Mouse (Mus musculus): ENCODE measurements around the gene Rgs10. TPM values are rescaled to one million over a fixed set of nuclear protein-coding genes. Genes with fewer than 3 reads are reported as not detected.
A peak's percentile ranks its signal among the peaks of the same experiment; 100 is the strongest.

Gene Rgs10
- polyA plus RNA-seq (2014; fragmentation: Nextera tagmentation; extraction: Ambion mirVana): 5.9 and 7.0 TPM in 2 replicates

DNA sequence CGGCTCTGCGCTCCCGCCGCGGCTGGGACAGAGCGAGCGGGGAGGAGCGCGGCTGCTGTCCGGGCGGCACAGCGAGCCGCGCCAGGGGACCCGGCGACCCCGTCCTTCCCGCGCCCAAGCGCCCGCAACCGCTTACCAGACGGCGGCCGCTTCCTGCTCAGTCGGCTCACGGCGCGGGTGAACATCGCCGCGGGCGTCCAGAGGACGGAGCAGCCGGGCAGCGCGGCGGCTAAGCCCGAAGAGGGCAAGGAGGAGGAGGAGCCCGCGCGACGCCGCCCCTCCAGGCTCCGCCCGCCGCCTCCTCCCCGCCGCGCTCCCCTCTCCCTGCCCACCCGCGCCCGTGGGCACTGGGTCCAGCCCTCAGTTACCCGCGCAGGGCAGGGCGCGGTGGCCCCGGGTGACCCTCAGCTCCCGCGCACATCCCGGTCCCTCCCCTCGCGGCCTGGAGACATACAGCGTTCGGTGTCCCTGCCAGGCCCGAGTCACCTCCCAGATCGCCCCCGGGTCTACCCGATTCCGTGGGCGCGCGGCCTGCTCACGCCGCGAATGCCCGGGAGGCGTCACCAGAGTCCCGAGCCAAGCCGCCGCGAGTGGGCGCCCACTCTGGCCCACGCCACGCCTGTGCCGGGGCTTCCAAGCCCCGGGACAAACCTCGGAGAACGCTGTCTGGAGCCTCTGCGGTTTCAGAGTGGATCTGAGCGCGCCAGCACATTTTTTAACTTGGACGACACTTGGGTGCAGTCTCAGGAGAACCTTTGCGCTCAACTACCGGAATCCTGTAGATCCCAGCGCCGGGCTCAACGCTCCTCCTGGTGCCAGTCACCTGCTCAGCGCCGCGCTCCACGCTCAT, at the start of gene Rgs10:
Gene Rgs10, minus strand, starts transcription at position 829 of the 850 bp plus-strand sequence.
- H3K9me3 ChIP-seq (ENCODE audit: control insufficient read depth, low read length): no peaks in the 10 kb centered on the region
- peak within 1 kb of the TSS; percentile 68 for H3K4me3 ChIP-seq (ENCODE audit: low read depth, low read length)
- H3K4me1 ChIP-seq (ENCODE audit: control insufficient read depth, insufficient read depth, low read length): 0 out of 2 replicates have a peak, but pooled peaks cover 3% of the 10 kb centered on the region
- ATAC-seq (ENCODE audit: insufficient number of reproducible peaks, low FRiP score, low TSS enrichment, low read depth) (peak; percentile 66; the same call in 1 of the 2 replicates), DNase-seq (ENCODE audit: low spot score) (peak; percentile 72)
- peak within 1 kb of the TSS; percentile 99 for H3K4me2 ChIP-seq (ENCODE audit: low read depth, severe bottlenecking)
- H3K36me3 ChIP-seq (ENCODE audit: control insufficient read depth, insufficient read depth, low read length): no peaks in the 10 kb centered on the region
- WGBS: under 1% methylated on average over 92 of the region's 102 CpGs
- H3K9ac ChIP-seq (ENCODE audit: low read length): peak within 1 kb of the TSS; percentile 55
- peaks cover 44% of the 10 kb centered on the region for H3K27me3 ChIP-seq (ENCODE audit: control insufficient read depth, insufficient read depth, low read length)
- no peak within 1 kb of the TSS for H3K27ac ChIP-seq (replicated peaks; ENCODE audit: low read depth, low read length)

- Histone ChIP-seq H3K27me3 (ENCODE audit: control insufficient read depth, insufficient read depth, low read length) (no peaks in the 10 kb centered on the region), H3K4me2 (ENCODE audit: low read depth, severe bottlenecking) (peak overlapping the region; percentile 78), H3K4me1 (ENCODE audit: control insufficient read depth, insufficient read depth, low read length) (peaks cover 3% of the 10 kb centered on the region; the same call in 1 of the 2 replicates), H3K9me3 (ENCODE audit: control insufficient read depth, low read length) (no peaks in the 10 kb centered on the region), H3K4me3 (ENCODE audit: low read depth, low read length) (peak overlapping the region; percentile 95; the same call in 1 of the 2 replicates), H3K36me3 (ENCODE audit: control insufficient read depth, insufficient read depth, low read length) (no peaks in the 10 kb centered on the region), H3K27ac (replicated peaks; ENCODE audit: low read depth, low read length) (no peak overlapping the region), H3K9ac (ENCODE audit: low read length) (no peak overlapping the region)
- no peak for ATAC-seq (ENCODE audit: insufficient number of reproducible peaks, low FRiP score, low TSS enrichment, low read depth)
- 77% methylated on average over 5 of the region's 5 CpGs for WGBS
- DNase-seq (ENCODE audit: low spot score): peak; percentile 43
Observed at GRCm38 (mm10) chr7:128462406-128462805, 43.8 kb upstream of the Rgs10 start.

DNA sequence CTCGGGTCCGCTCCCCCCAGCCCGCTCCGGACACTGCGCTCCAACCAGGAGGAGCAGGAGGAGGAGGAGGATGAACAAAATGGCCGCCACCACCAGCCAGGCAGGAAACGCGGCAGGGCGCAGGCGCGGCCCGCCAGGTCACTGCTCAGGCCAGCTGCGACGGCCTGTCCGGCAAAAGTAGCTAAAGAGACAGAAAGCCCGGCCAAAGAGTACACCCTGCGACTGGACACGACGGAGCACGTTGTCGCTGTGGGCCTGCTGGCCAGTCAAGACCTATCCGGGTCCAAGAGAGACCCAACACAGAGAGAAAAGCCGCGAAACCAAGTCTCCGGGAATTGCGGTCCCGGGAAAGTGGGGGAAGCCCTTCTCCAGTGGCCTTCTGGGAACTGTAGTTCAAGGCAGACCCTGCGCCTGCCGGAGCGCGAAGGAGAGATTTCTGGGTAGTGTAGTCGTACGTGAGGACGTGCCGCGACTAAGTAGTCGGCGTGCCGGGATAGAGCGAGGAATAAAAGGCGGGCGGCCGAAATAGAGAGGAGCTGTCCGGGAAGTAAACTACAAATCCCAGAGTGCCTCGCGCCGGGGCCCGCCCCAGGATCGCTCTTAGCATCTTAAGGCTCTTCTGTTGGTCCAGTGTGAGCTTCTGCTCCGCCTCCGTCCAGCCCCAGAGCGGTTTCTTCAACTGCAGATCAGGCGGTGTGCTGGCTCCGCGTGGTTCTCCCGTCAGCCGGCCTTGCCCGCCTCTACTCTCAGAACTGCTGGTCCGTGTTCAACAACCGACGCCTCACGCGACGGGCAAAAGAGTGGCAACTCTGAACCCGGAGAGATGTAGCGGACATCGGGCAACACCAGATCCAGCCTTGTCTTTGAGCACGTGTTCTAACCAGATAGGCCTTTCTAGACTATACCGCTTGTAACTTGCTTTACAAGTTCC, 43.0 kb upstream of the Rgs10 start, which contains the start of gene Tial1:
Gene Tial1, minus strand, starts transcription at position 433 of the 931 bp plus-strand sequence.
- H3K27ac ChIP-seq (replicated peaks; ENCODE audit: low read depth, low read length): peak within 1 kb of the TSS; percentile 92
- H3K9me3 ChIP-seq (ENCODE audit: control insufficient read depth, low read length): no peaks in the 10 kb centered on the region
- peaks cover 3% of the 10 kb centered on the region; the same call in 1 of the 2 replicates for H3K4me1 ChIP-seq (ENCODE audit: control insufficient read depth, insufficient read depth, low read length)
- peak within 1 kb of the TSS; percentile 78 for H3K4me2 ChIP-seq (ENCODE audit: low read depth, severe bottlenecking)
- H3K36me3 ChIP-seq (ENCODE audit: control insufficient read depth, insufficient read depth, low read length): no peaks in the 10 kb centered on the region
- ATAC-seq (ENCODE audit: insufficient number of reproducible peaks, low FRiP score, low TSS enrichment, low read depth) (peak; percentile 99), DNase-seq (ENCODE audit: low spot score) (peak; percentile 98)
- no peaks in the 10 kb centered on the region for H3K27me3 ChIP-seq (ENCODE audit: control insufficient read depth, insufficient read depth, low read length)
- peak within 1 kb of the TSS; percentile 95 for H3K4me3 ChIP-seq (ENCODE audit: low read depth, low read length)
- H3K9ac ChIP-seq (ENCODE audit: low read length): peak within 1 kb of the TSS; percentile 94
- under 1% methylated on average over 69 of the region's 69 CpGs for WGBS

GRCm38 (mm10) chr7:128460865-128461228, 42.3 kb upstream of the Rgs10 start:
- peak; percentile 45 for ATAC-seq (ENCODE audit: insufficient number of reproducible peaks, low FRiP score, low TSS enrichment, low read depth)
- H3K27ac ChIP-seq (replicated peaks; ENCODE audit: low read depth, low read length): peak overlapping the region; percentile 92
- H3K4me2 ChIP-seq (ENCODE audit: low read depth, severe bottlenecking): peak overlapping the region; percentile 78
- peak overlapping the region; percentile 94 for H3K9ac ChIP-seq (ENCODE audit: low read length)
- H3K36me3 ChIP-seq (ENCODE audit: control insufficient read depth, insufficient read depth, low read length): no peaks in the 10 kb centered on the region
- no peak for DNase-seq (ENCODE audit: low spot score)
- H3K27me3 ChIP-seq (ENCODE audit: control insufficient read depth, insufficient read depth, low read length): no peaks in the 10 kb centered on the region
- peaks cover 3% of the 10 kb centered on the region; the same call in 1 of the 2 replicates for H3K4me1 ChIP-seq (ENCODE audit: control insufficient read depth, insufficient read depth, low read length)
- H3K9me3 ChIP-seq (ENCODE audit: control insufficient read depth, low read length): no peaks in the 10 kb centered on the region
- WGBS: 0% methylated on average over 20 of the region's 23 CpGs
- H3K4me3 ChIP-seq (ENCODE audit: low read depth, low read length): peak overlapping the region; percentile 95

GRCm38 (mm10) chr7:128460131-128460864, 41.7 kb upstream of the Rgs10 start:
- peaks cover 3% of the 10 kb centered on the region; the same call in 1 of the 2 replicates for H3K4me1 ChIP-seq (ENCODE audit: control insufficient read depth, insufficient read depth, low read length)
- H3K9ac ChIP-seq (ENCODE audit: low read length): peak overlapping the region; percentile 94
- peak overlapping the region; percentile 92 for H3K27ac ChIP-seq (replicated peaks; ENCODE audit: low read depth, low read length)
- DNase-seq (ENCODE audit: low spot score) (peak; percentile 65), ATAC-seq (ENCODE audit: insufficient number of reproducible peaks, low FRiP score, low TSS enrichment, low read depth) (no peak)
- no peaks in the 10 kb centered on the region for H3K9me3 ChIP-seq (ENCODE audit: control insufficient read depth, low read length)
- H3K27me3 ChIP-seq (ENCODE audit: control insufficient read depth, insufficient read depth, low read length): no peaks in the 10 kb centered on the region
- under 1% methylated on average over 36 of the region's 36 CpGs for WGBS
- no peaks in the 10 kb centered on the region for H3K36me3 ChIP-seq (ENCODE audit: control insufficient read depth, insufficient read depth, low read length)
- peak overlapping the region; percentile 95 for H3K4me3 ChIP-seq (ENCODE audit: low read depth, low read length)
- peak overlapping the region; percentile 78 for H3K4me2 ChIP-seq (ENCODE audit: low read depth, severe bottlenecking)

- no peaks in the 10 kb centered on the region for H3K9me3 ChIP-seq (ENCODE audit: control insufficient read depth, low read length)
- no peaks in the 10 kb centered on the region; the same call in 1 of the 2 replicates for H3K36me3 ChIP-seq (ENCODE audit: control insufficient read depth, insufficient read depth, low read length)
- H3K9ac ChIP-seq (ENCODE audit: low read length): peak overlapping the region; percentile 47
- H3K4me1 ChIP-seq (ENCODE audit: control insufficient read depth, insufficient read depth, low read length): peaks cover 3% of the 10 kb centered on the region; the same call in 1 of the 2 replicates
- peak overlapping the region; percentile 78 for H3K4me2 ChIP-seq (ENCODE audit: low read depth, severe bottlenecking)
- no peak for ATAC-seq (ENCODE audit: insufficient number of reproducible peaks, low FRiP score, low TSS enrichment, low read depth)
- H3K27me3 ChIP-seq (ENCODE audit: control insufficient read depth, insufficient read depth, low read length): no peaks in the 10 kb centered on the region
- no peak overlapping the region for H3K27ac ChIP-seq (replicated peaks; ENCODE audit: low read depth, low read length)
- H3K4me3 ChIP-seq (ENCODE audit: low read depth, low read length): peak overlapping the region; percentile 95
- no peak for DNase-seq (ENCODE audit: low spot score)
- 23% methylated on average over 4 of the region's 4 CpGs for WGBS
Observed at GRCm38 (mm10) chr7:128459791-128460130, 41.2 kb upstream of the Rgs10 start.

- H3K4me3 ChIP-seq (ENCODE audit: low read depth, low read length): no peak overlapping the region
- no peaks in the 10 kb centered on the region for H3K27me3 ChIP-seq (ENCODE audit: control insufficient read depth, insufficient read depth, low read length)
- peaks cover 3% of the 10 kb centered on the region; the same call in 1 of the 2 replicates for H3K4me1 ChIP-seq (ENCODE audit: control insufficient read depth, insufficient read depth, low read length)
- no peak overlapping the region for H3K4me2 ChIP-seq (ENCODE audit: low read depth, severe bottlenecking)
- no peak overlapping the region for H3K27ac ChIP-seq (replicated peaks; ENCODE audit: low read depth, low read length)
- DNase-seq (ENCODE audit: low spot score) (no peak), ATAC-seq (ENCODE audit: insufficient number of reproducible peaks, low FRiP score, low TSS enrichment, low read depth) (no peak)
- no peaks in the 10 kb centered on the region for H3K9me3 ChIP-seq (ENCODE audit: control insufficient read depth, low read length)
- no peaks in the 10 kb centered on the region; the same call in 1 of the 2 replicates for H3K36me3 ChIP-seq (ENCODE audit: control insufficient read depth, insufficient read depth, low read length)
- H3K9ac ChIP-seq (ENCODE audit: low read length): no peak overlapping the region
Observed at GRCm38 (mm10) chr7:128458011-128458410, 39.5 kb upstream of the Rgs10 start.

Data from limb, embryonic 11.5 days (tissue).